Mouse (Mus musculus): ENCODE results near the gene Cx3cl1.

Cx3cl1 gene

DNA sequence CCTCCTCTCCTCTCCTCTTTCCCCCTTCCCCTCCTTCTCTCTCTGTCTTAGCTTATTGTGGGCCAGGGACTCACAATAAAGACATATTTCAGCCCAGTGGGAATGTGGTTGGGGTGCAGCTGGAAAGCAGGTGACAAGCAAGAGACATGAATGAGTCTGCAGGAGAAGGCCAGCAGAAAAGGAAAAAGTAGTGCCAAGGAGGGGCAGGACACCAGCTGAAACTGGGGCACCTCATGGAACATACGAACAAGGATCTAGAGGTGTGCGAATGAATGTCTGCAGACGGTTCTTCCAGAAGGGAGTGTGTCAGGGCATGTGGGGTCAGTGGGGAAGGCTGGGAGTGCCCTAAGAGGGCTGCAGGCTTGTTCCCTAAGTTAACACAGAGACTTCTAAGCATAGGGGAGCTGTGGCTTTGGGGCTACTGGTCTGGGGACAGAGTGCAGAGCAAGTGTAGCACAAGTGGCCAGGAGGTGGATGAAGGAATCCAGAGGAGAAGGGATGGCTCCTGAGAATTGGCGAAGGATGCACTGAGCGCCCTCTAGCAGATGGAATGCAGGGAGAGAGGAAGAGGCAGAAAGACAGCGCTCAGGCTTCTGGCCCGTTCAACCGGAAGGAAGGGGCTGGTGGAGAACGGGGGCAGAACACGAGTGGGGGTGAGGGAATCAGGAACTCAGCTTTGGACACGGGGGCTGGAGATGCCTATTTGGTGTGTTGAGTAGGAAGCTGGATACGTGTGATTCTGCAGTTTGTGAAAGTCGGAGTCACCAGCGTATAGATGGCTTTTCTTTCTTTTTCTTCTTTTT, 29.7 kb downstream of the Cx3cl1 start:
- DNase-seq (ENCODE audit: low spot score in 2 of 2): peak in 1 of 2 experiments; percentile 63

DNA sequence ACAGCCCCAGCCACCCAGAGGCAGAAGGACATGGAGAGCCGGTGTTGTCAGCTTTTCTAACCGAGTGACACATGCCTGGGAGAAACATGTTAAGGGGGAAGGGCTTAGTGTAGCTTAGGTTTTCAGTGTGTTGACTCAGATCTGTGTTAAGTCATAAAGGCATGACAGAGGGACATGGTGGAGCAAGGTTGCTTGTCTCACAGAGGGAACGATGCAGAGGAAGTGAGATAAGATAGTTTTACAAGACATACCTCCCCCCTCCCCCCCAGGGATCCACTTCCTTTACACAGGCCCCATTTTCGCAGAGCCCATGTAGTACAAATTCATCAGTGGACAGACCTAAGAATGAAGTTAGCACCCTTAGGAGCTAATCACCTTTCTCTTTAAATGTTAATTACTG, 30.6 kb downstream of the Cx3cl1 start:
- no peak for DNase-seq (ENCODE audit: low spot score in 2 of 2)

DNA sequence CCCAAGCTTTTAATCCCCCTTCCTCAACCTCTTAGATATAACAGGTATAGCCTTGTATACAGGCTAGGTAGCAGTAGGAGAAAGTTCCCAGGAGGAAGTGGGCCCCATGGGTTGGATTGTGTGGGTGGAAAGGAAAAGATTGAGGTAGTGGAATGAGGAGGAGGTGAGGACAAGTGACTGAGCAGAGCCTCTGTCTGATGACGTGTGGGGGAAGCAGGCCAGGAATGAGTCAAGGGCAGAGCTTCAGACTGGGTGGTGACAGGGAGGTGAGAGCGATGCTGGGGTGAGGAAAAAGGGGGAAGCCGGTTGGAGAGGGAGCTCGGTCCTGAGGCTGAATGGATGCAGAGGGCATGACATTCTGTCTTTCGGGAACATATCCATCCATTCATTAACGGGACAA, 31.7 kb downstream of the Cx3cl1 start:
- DNase-seq (ENCODE audit: low spot score in 2 of 2): no peak

GRCm38 (mm10) chr8:94804546-94805340, 32.9 kb downstream of the Cx3cl1 start:
- DNase-seq (ENCODE audit: low spot score in 2 of 2): no peak

GRCm38 (mm10) chr8:94805811-94806210, 34.0 kb downstream of the Cx3cl1 start:
- DNase-seq (ENCODE audit: low spot score in 2 of 2): no peak

DNA sequence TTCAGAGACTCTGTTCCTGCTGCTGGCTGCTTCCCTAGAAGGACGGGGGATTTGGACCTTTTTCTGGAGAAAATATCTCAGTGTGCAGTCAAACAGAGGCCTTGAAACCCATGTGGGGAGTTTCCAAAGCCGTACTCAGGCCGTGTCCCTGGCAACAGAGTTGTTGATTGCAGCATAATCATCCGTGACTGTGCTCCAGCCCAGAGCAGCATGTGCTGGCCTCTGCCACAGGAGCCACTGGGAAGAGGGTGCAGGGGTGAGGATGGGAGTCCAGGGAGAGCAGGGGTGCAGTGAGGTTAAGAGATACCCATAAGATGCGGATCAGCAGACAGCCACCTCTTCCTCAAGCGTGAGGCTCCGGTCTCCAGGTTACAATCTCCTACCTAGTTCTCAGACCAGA, 35.7 kb downstream of the Cx3cl1 start:
- DNase-seq (ENCODE audit: low spot score in 2 of 2): no peak

GRCm38 (mm10) chr8:94808372-94808771, 36.6 kb downstream of the Cx3cl1 start:
- no peak for DNase-seq (ENCODE audit: low spot score in 2 of 2)

GRCm38 (mm10) chr8:94810153-94810552, 38.3 kb downstream of the Cx3cl1 start, which contains the start of gene Ccl17:
Gene Ccl17, plus strand, starts transcription at chr8:94810453.
- DNase-seq (ENCODE audit: low spot score in 2 of 2): no peak

DNA sequence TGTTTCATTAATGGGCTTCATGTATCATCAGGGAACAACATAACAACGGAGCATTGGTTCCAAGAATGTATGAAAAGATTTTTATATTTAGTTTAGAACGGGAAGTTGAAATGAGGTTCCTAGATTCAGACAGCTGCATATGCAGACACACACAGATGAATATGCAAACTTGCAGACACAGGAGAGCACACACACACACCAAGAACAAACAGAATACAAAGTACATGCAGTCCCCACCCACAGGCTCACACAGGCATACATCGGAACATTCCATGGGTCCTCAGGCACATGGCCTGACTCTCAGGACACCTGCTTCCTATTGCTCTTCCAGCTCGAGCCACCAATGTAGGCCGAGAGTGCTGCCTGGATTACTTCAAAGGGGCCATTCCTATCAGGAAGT, 39.0 kb downstream of the Cx3cl1 start:
- no peak for DNase-seq (ENCODE audit: low spot score in 2 of 2)

GRCm38 (mm10) chr8:94811654-94812053, 39.8 kb downstream of the Cx3cl1 start:
- peak in 1 of 2 experiments; percentile 31 for DNase-seq (ENCODE audit: low spot score in 2 of 2)

DNA sequence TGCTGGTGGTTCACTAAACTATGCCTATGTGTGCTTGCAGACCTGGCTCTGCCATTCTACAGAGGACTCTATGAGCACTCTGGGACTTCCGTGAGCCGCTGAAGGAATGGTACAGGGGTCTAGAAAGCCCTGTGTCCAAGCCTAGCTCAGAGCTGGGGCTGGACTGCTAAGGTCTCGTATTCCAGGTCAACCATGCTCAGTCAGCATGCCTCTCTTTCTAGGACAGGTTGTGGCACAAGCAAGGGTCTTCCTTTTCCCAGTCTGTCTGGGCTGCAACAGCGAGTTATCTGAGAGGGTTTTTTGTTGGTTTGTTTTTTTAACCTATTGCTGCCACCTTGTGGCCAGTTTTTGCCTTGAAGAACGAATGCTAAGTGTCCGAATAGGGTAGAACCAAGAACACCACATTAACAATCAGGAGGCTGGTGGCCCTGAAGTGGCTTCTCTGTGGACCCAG, 40.9 kb downstream of the Cx3cl1 start:
- peak; percentile 91 to 93 for DNase-seq (ENCODE audit: low spot score in 2 of 2)

DNA sequence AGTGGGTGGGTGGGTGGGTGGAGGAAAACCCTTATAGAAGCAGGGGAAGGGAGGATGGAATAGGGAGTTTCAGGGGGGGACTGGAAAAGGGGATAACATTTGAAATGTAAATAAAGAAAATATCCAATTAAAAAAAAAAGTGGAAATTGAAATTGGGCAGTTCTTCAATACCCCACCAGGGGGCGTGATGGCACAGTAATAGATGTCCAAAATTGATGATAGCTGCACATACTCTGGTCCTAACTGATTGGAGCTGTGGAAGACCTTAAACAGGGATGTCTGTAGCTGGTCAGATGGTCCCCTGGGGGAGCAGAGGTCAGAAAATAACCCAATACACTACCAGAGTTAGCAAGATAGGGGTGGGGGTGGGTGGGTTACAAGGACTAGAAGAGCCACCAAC, 42.7 kb downstream of the Cx3cl1 start:
- peak in 1 of 2 experiments; percentile 28 for DNase-seq (ENCODE audit: low spot score in 2 of 2)

- no peak for DNase-seq (ENCODE audit: low spot score in 2 of 2)
Observed at GRCm38 (mm10) chr8:94817933-94818332, 46.1 kb downstream of the Cx3cl1 start.

- DNase-seq (ENCODE audit: low spot score in 2 of 2): no peak
Observed at GRCm38 (mm10) chr8:94819671-94820179, 47.9 kb downstream of the Cx3cl1 start.

- DNase-seq (ENCODE audit: low spot score in 2 of 2): no peak
Observed at GRCm38 (mm10) chr8:94820553-94820952, 48.7 kb downstream of the Cx3cl1 start.

GRCm38 (mm10) chr8:94821381-94821780, 49.6 kb downstream of the Cx3cl1 start:
- DNase-seq (ENCODE audit: low spot score in 2 of 2): no peak

GRCm38 (mm10) chr8:94822637-94823560, 51.1 kb downstream of the Cx3cl1 start:
- DNase-seq (ENCODE audit: low spot score in 2 of 2): peak in 1 of 2 experiments; percentile 73

DNA sequence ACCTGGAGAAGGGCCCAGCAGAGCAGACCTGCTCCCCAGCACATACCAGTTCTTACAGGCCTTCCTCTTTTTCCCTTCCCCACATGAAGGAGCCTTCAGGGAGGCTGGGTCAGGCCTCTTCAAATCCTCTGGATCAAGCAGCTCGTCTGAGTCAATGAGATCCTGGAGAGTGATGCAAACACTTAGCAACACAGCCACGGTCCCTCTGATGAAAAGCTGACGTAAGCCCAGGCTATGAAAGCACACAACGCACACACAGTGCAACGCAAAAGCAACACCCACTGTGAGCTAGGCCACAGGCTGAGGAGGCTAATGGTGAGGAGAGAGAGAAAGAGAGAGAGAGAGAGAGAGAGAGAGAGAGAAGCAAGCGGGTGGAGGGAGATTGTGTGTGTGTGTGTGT, 53.4 kb downstream of the Cx3cl1 start:
- DNase-seq (ENCODE audit: low spot score in 2 of 2): no peak

GRCm38 (mm10) chr8:94826210-94826609, 54.4 kb downstream of the Cx3cl1 start:
- DNase-seq (ENCODE audit: low spot score in 2 of 2): no peak

GRCm38 (mm10) chr8:94828284-94828683, 56.5 kb downstream of the Cx3cl1 start:
- no peak for DNase-seq (ENCODE audit: low spot score in 2 of 2)

Data from right cerebral cortex, postnatal 10 days (tissue).